Mouse (Mus musculus) NIH3T3 (cell line): Measurements from ENCODE around the gene A730009L09Rik.

Experiments
- DNase-seq: peaks from one replicate; pipeline ENCODE4 v3.0.0-alpha.2; 2012; ENCODE audit warnings: low read depth

A730009L09Rik gene

GRCm38 (mm10) chr16:84514821-84515220, at the start of gene A730009L09Rik:
TSS of gene A730009L09Rik (plus strand) at chr16:84515121.
- no peak for DNase-seq

GRCm38 (mm10) chr16:84465581-84466165, 49.2 kb upstream of the A730009L09Rik start:
- no peak for DNase-seq

- DNase-seq, result peak; percentile 8
Measured at GRCm38 (mm10) chr16:84468898-84469297, 46.0 kb upstream of the A730009L09Rik start.

GRCm38 (mm10) chr16:84469994-84470393, 44.9 kb upstream of the A730009L09Rik start:
- no peak for DNase-seq

- no peak for DNase-seq
Measured at GRCm38 (mm10) chr16:84473406-84473805, 41.5 kb upstream of the A730009L09Rik start.

- DNase-seq, result no peak
Measured at GRCm38 (mm10) chr16:84474712-84475111, 40.2 kb upstream of the A730009L09Rik start.

- no peak for DNase-seq
Measured at GRCm38 (mm10) chr16:84476948-84477347, 38.0 kb upstream of the A730009L09Rik start.

GRCm38 (mm10) chr16:84477528-84477927, 37.4 kb upstream of the A730009L09Rik start:
- DNase-seq, result no peak

- DNase-seq, result no peak
Measured at GRCm38 (mm10) chr16:84477952-84478351, 37.0 kb upstream of the A730009L09Rik start.

GRCm38 (mm10) chr16:84485931-84486330, 29.0 kb upstream of the A730009L09Rik start:
- DNase-seq, result no peak

- DNase-seq, result no peak
Measured at GRCm38 (mm10) chr16:84494818-84495217, 20.1 kb upstream of the A730009L09Rik start.

- peak; percentile 41 for DNase-seq
Measured at GRCm38 (mm10) chr16:84495438-84495837, 19.5 kb upstream of the A730009L09Rik start.

- DNase-seq, result no peak
Measured at GRCm38 (mm10) chr16:84507681-84508080, 7.2 kb upstream of the A730009L09Rik start.

GRCm38 (mm10) chr16:84521975-84522635, 7.2 kb downstream of the A730009L09Rik start:
- no peak for DNase-seq

- peak; percentile 20 for DNase-seq
Measured at GRCm38 (mm10) chr16:84523061-84523460, 8.1 kb downstream of the A730009L09Rik start.

GRCm38 (mm10) chr16:84527375-84527774, 12.5 kb downstream of the A730009L09Rik start:
- DNase-seq, result peak; percentile 79

GRCm38 (mm10) chr16:84532803-84533202, 17.9 kb downstream of the A730009L09Rik start:
- DNase-seq, result no peak

GRCm38 (mm10) chr16:84546059-84546458, 31.1 kb downstream of the A730009L09Rik start:
- DNase-seq, result peak; percentile 7

- DNase-seq, result no peak
Measured at GRCm38 (mm10) chr16:84549122-84549521, 34.2 kb downstream of the A730009L09Rik start.

GRCm38 (mm10) chr16:84550445-84550844, 35.5 kb downstream of the A730009L09Rik start:
- no peak for DNase-seq

- no peak for DNase-seq
Measured at GRCm38 (mm10) chr16:84553981-84554380, 39.1 kb downstream of the A730009L09Rik start.

- no peak for DNase-seq
Measured at GRCm38 (mm10) chr16:84558113-84558917, 43.4 kb downstream of the A730009L09Rik start.
